Mouse (Mus musculus): Measurements from ENCODE around the gene Tinagl1. TPM values are rescaled to one million over a fixed set of nuclear protein-coding genes. Genes with fewer than 3 reads are reported as not detected.

The Tinagl1 gene
- polyA plus RNA-seq, 1 experiment from 2014 or later: 4.7 TPM

DNA sequence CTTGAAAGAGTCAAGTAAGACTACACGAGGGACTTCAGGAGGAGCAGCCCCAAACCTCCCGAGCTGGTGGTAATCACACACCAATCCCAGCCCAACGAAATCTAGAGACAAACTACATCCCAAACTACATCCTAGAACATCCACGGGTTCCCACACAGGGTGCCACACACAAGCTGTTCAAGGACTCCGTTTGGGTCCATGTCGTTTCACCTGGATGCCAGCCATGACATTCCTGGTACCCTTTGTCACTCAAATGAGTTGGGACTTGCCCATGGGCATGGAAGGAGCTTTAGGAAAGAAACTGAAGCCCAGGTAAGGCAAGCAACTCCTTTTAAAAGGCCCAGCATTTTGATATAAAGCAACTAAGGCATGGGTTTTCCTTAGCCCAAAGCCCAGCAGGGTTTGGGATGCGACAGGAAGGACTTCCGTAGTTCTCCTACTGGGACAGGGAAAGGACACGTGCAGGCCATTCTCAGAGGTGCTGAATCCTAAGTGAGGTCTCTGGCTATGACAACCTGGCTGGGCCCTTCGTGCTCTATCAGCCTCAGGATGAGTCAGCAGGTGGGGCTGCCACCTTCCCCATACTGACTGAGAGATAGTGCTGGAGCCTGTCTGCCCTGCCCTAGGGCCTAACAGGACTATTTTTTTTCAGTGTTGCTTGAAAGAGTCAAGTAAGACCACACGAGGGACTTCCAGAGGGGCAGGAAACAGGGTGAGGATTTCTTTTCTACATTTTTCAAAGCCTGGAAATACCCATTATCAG is 1.7 kb downstream of the Tinagl1 start:
- H3K4me2 ChIP-seq (ENCODE audit: low read length): no peak overlapping the region
- H3K4me3 ChIP-seq (replicated peaks; ENCODE audit: low read length): no peak overlapping the region
- no peak for ATAC-seq
- H3K36me3 ChIP-seq (ENCODE audit: control insufficient read depth, insufficient read depth): no peaks in the 10 kb centered on the region
- no peaks in the 10 kb centered on the region for H3K9me3 ChIP-seq (ENCODE audit: control insufficient read depth, low read length)
- peaks cover 14% of the 10 kb centered on the region for H3K4me1 ChIP-seq (replicated peaks; ENCODE audit: control insufficient read depth, insufficient read depth, low read length)
- H3K9ac ChIP-seq (replicated peaks; ENCODE audit: low read depth, low read length): no peak overlapping the region
- H3K27ac ChIP-seq (ENCODE audit: low read length): no peak overlapping the region
- 64% methylated on average over 11 of the region's 11 CpGs for WGBS
- peaks cover 24% of the 10 kb centered on the region for H3K27me3 ChIP-seq (replicated peaks; ENCODE audit: control insufficient read depth, insufficient read depth, low read length)

DNA sequence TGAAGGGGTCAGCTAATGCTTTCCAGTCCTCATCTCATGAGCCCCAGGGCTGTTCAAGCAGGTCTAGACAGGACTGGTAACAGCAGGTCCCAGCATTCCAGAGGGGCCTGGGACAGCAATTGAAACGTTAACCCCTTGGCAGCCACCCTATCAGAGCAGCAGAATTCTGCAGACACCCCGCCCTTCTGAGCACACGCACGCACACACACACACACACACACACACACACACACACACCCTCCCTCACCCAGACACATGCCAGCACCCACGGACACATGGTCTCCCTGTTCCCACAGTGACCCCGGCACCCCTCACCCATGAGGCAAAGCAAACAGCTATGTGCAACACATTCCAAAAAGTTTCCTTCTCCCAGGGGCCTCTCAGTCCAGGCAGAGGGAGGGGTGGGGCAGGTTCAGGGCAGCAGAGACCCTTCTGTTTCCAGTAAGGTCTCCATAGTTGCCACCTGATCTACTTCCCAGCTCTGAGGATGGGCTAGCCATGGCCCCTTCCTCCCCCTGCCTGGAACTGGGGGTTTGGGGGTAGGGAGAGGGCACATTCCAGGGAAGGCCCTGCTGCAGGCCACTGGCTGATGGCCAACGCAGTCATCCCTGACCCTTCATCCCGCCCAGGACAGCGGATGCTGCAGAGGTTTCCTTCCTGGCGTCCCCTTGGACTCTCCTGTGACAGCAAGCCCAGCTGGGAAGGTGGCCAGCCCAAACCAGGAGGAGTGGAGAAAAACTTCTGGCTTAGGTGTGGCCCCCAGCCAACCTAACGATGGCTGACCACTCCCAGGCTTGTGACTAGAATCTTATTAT is 2.8 kb downstream of the Tinagl1 start:
- ATAC-seq: no peak
- 74% methylated on average over 8 of the region's 11 CpGs for WGBS

DNA sequence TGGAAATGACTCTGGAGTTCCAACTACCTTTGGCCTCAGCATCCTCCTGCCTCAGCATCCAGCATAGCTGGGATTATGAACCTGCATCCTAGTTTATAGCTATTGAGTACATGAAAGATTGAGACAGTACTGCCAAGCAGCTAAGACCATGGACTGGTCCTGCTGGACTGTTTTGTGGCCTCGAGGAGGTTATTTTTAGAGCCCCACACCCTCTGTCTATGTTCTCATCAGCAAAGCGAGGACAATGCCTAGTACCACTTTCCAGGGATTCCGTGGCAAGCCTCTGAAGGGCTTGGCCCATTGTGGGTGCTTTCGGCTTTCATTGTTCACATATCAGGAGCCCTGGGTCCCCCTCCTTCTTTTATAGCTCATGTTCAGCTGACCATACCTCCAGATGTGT is 4.6 kb downstream of the Tinagl1 start:
- Histone ChIP-seq H3K4me2 (ENCODE audit: low read length) (no peak overlapping the region), H3K36me3 (ENCODE audit: control insufficient read depth, insufficient read depth) (no peaks in the 10 kb centered on the region), H3K4me3 (replicated peaks; ENCODE audit: low read length) (no peak overlapping the region), H3K27me3 (replicated peaks; ENCODE audit: control insufficient read depth, insufficient read depth, low read length) (peaks cover 23% of the 10 kb centered on the region), H3K27ac (ENCODE audit: low read length) (no peak overlapping the region), H3K4me1 (replicated peaks; ENCODE audit: control insufficient read depth, insufficient read depth, low read length) (peaks cover 15% of the 10 kb centered on the region), H3K9ac (replicated peaks; ENCODE audit: low read depth, low read length) (no peak overlapping the region), H3K9me3 (ENCODE audit: control insufficient read depth, low read length) (no peaks in the 10 kb centered on the region)
- WGBS: 86% methylated on average over 4 of the region's 4 CpGs
- ATAC-seq: no peak

More for the DNA sequence above, 2.8 kb downstream of the Tinagl1 start:
- Histone ChIP-seq H3K4me2 (ENCODE audit: low read length) (no peak overlapping the region), H3K27ac (ENCODE audit: low read length) (no peak overlapping the region), H3K27me3 (replicated peaks; ENCODE audit: control insufficient read depth, insufficient read depth, low read length) (peaks cover 24% of the 10 kb centered on the region), H3K4me3 (replicated peaks; ENCODE audit: low read length) (no peak overlapping the region), H3K4me1 (replicated peaks; ENCODE audit: control insufficient read depth, insufficient read depth, low read length) (peaks cover 17% of the 10 kb centered on the region), H3K9ac (replicated peaks; ENCODE audit: low read depth, low read length) (no peak overlapping the region), H3K9me3 (ENCODE audit: control insufficient read depth, low read length) (no peaks in the 10 kb centered on the region), H3K36me3 (ENCODE audit: control insufficient read depth, insufficient read depth) (no peaks in the 10 kb centered on the region)

DNA sequence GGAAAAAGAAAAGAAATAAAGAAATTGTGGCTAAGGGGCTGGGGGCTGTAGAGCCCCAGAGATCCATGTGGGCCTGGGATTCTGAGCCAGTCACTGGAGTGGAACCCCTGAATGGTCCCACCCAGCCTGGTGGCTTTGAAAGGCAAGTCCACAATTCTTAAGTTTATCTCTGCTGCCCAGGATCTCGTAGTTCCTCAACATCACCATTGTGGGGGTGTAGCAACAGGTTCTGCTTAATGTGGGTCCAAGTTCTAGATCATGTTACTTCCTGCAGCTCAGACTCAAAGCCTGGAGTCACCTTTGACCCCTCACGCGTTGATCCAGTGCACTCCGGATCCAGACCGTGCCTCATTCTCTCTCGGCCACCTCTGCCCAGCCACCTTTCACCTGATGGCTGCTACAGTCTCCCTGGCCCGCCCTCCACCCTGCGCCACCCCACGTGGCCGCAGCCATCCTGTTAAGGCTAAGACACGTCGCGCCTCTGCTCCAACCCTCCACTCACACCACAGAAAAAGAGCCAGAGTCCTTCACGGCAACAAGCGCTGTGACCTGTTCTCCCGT is 5.4 kb downstream of the Tinagl1 start:
- WGBS: 89% methylated on average over 16 of the region's 16 CpGs
- Histone ChIP-seq H3K27ac (ENCODE audit: low read length) (no peak overlapping the region), H3K4me3 (replicated peaks; ENCODE audit: low read length) (no peak overlapping the region), H3K4me1 (replicated peaks; ENCODE audit: control insufficient read depth, insufficient read depth, low read length) (peaks cover 8% of the 10 kb centered on the region), H3K9me3 (ENCODE audit: control insufficient read depth, low read length) (no peaks in the 10 kb centered on the region), H3K36me3 (ENCODE audit: control insufficient read depth, insufficient read depth) (no peaks in the 10 kb centered on the region), H3K9ac (replicated peaks; ENCODE audit: low read depth, low read length) (no peak overlapping the region), H3K27me3 (replicated peaks; ENCODE audit: control insufficient read depth, insufficient read depth, low read length) (peaks cover 16% of the 10 kb centered on the region), H3K4me2 (ENCODE audit: low read length) (no peak overlapping the region)
- ATAC-seq: no peak

DNA sequence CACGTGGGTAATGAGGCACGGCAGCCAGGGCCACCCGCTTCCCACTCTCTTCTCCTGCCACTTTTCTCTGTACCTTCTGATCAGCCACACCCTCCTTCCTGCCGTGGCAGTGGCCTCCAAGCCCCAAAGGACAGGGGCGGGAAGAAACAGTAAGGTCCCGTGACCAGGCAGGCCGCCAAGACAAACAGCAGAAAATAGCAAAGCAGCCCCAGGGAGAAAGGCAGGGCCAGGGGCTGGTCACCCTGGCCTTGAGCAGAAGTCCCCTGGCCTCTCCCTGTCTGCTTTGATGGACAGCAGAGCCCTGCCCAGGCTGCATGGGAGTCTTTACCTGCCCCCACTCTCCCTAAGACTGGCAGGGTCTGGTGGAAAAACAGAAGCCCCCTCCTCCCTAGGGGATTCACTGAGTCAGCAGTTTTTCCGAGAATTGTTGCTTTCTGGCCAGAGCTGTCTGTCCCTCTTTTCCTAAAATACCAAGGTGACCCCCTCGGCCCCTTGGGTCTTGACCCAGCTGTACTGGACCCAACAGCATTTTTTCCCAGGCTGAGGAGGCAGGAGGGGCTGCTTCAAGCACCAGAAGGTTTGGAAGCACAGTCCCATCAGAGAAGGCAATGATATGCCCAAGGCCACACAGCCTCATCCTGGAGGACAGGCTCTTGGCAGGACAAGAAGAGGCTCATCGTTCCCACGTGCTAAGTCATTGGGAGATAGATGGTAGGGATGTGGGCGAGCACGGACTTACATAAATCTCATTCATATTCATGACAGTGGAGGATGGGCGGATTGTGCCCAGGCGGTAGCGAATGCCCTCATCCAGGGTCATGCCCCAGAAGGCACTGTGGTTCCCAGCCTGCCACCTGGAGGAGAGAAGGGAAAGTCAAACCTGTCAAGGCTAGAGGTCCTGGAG is 6.4 kb downstream of the Tinagl1 start:
- H3K9ac ChIP-seq (replicated peaks; ENCODE audit: low read depth, low read length): no peak overlapping the region

DNA sequence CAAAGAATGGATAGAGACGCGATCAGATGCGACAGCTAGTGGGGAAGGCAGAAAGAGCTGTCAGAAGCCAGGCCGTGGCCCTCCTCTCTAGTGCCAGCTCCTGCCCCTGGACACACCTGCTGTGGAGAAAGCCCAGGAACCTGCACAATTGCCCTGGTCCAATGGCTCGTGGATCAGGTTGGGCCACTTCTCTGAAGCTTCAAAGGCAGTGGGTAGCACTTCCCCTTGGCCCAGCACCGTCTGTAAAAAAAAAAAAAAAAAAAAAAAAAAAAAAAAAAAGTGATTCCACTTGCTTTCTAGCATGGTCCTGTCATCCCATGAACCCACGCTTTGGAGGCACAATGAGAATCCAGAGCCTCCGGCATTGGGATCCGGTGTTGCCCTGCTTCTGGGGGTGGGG is 7.1 kb downstream of the Tinagl1 start:
- H3K9ac ChIP-seq (replicated peaks; ENCODE audit: low read depth, low read length): no peak overlapping the region
- WGBS: 48% methylated on average over 9 of the region's 9 CpGs
- H3K4me3 ChIP-seq (replicated peaks; ENCODE audit: low read length): no peak overlapping the region; the same call in 1 of the 2 replicates
- H3K9me3 ChIP-seq (ENCODE audit: control insufficient read depth, low read length): no peaks in the 10 kb centered on the region
- H3K4me1 ChIP-seq (replicated peaks; ENCODE audit: control insufficient read depth, insufficient read depth, low read length): peaks cover 14% of the 10 kb centered on the region
- no peaks in the 10 kb centered on the region for H3K36me3 ChIP-seq (ENCODE audit: control insufficient read depth, insufficient read depth)
- H3K4me2 ChIP-seq (ENCODE audit: low read length): peak overlapping the region; percentile 37
- H3K27ac ChIP-seq (ENCODE audit: low read length): no peak overlapping the region
- no peak for ATAC-seq
- H3K27me3 ChIP-seq (replicated peaks; ENCODE audit: control insufficient read depth, insufficient read depth, low read length): peaks cover 11% of the 10 kb centered on the region; the same call in 1 of the 2 replicates

More for the DNA sequence above, 6.4 kb downstream of the Tinagl1 start:
- Histone ChIP-seq H3K9me3 (ENCODE audit: control insufficient read depth, low read length) (no peaks in the 10 kb centered on the region), H3K27ac (ENCODE audit: low read length) (no peak overlapping the region), H3K27me3 (replicated peaks; ENCODE audit: control insufficient read depth, insufficient read depth, low read length) (peaks cover 14% of the 10 kb centered on the region; the same call in 1 of the 2 replicates), H3K4me2 (ENCODE audit: low read length) (peak overlapping the region; percentile 5; the same call in 1 of the 2 replicates), H3K4me1 (replicated peaks; ENCODE audit: control insufficient read depth, insufficient read depth, low read length) (peaks cover 9% of the 10 kb centered on the region), H3K36me3 (ENCODE audit: control insufficient read depth, insufficient read depth) (no peaks in the 10 kb centered on the region), H3K4me3 (replicated peaks; ENCODE audit: low read length) (no peak overlapping the region)
- WGBS: 40% methylated on average over 16 of the region's 16 CpGs
- no peak for ATAC-seq

DNA sequence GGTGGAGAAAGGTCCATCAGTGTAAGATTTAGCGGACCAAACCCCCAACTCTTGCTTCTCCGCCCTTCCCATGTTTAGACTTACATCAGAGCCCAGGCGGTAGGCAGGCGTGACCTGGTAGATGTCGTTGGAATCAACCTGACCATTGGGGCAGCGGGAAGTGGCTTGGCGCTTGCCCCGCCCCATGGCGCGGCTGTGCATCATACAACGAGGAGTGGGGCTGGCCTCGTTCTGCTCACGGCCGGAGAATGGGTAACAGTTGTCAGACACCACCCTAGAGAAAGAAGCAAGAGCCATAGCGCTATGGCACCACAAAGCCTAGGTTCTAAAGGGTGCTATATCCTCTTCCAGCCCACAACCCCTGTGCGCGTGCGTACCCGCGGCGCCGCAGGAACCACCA is 7.6 kb downstream of the Tinagl1 start:
- WGBS: 57% methylated on average over 22 of the region's 22 CpGs
- H3K4me1 ChIP-seq (replicated peaks; ENCODE audit: control insufficient read depth, insufficient read depth, low read length): peaks cover 14% of the 10 kb centered on the region
- no peaks in the 10 kb centered on the region for H3K9me3 ChIP-seq (ENCODE audit: control insufficient read depth, low read length)
- peak overlapping the region; percentile 21 for H3K4me3 ChIP-seq (replicated peaks; ENCODE audit: low read length)
- no peak overlapping the region for H3K27ac ChIP-seq (ENCODE audit: low read length)
- 0 out of 2 replicates have a peak overlapping the region, but pooled peaks have one; percentile 6 for H3K9ac ChIP-seq (replicated peaks; ENCODE audit: low read depth, low read length)
- H3K4me2 ChIP-seq (ENCODE audit: low read length): peak overlapping the region; percentile 37
- H3K36me3 ChIP-seq (ENCODE audit: control insufficient read depth, insufficient read depth): no peaks in the 10 kb centered on the region
- ATAC-seq: no peak
- peaks cover 13% of the 10 kb centered on the region; the same call in 1 of the 2 replicates for H3K27me3 ChIP-seq (replicated peaks; ENCODE audit: control insufficient read depth, insufficient read depth, low read length)

DNA sequence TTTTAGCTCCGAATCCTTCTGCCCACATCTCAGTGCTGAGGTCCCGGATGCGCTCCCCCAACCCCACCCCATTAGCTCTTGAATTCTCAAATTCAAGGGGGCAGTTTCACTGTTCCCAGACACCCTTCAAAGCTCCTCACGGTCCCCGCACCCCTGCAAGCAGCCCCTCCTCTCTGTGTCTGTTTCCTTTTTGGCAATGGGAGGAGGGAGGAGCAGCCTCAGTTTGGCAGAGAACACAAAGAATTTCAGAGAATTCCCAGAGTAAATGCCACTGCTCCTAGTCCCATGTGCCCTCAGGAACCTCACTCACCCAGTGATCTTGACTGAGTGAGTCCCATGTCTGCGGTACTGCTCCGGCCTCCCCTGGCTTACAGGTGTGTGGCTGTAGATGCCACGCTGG is 8.3 kb downstream of the Tinagl1 start:
- Histone ChIP-seq H3K9me3 (ENCODE audit: control insufficient read depth, low read length) (no peaks in the 10 kb centered on the region), H3K36me3 (ENCODE audit: control insufficient read depth, insufficient read depth) (no peaks in the 10 kb centered on the region), H3K4me3 (replicated peaks; ENCODE audit: low read length) (no peak overlapping the region), H3K4me2 (ENCODE audit: low read length) (no peak overlapping the region), H3K27ac (ENCODE audit: low read length) (no peak overlapping the region), H3K4me1 (replicated peaks; ENCODE audit: control insufficient read depth, insufficient read depth, low read length) (peaks cover 14% of the 10 kb centered on the region), H3K9ac (replicated peaks; ENCODE audit: low read depth, low read length) (no peak overlapping the region), H3K27me3 (replicated peaks; ENCODE audit: control insufficient read depth, insufficient read depth, low read length) (peaks cover 17% of the 10 kb centered on the region; the same call in 1 of the 2 replicates)
- 67% methylated on average over 8 of the region's 8 CpGs for WGBS
- no peak for ATAC-seq

Data from forebrain, embryonic 16.5 days (tissue).